Mouse (Mus musculus) stomach, embryonic 14.5 days (tissue): ENCODE measurements around the gene Islr. TPM values are rescaled to one million over a fixed set of nuclear protein-coding genes. Genes with fewer than 3 reads are reported as not detected.

Experiments
- ATAC-seq: fragments of 200-750 bp; cut with Nextera tagmentation; 2 replicates; pipeline ENCODE4 v1.8.0; 2017; ENCODE audit warnings: low read depth, moderate TSS enrichment; ENCODE audit not compliant: insufficient number of reproducible peaks, insufficient read depth, low FRiP score
- H3K27ac ChIP-seq: fragments of 300-500 bp; sonication (generic); 2 replicates; pipeline ENCODE4 v1.5.1; 2014; ENCODE audit warnings: mild to moderate bottlenecking, low read length, moderate library complexity, mixed read lengths
- H3K27me3 ChIP-seq: fragments of 300-500 bp; sonication (generic); 2 replicates; pipeline ENCODE4 v1.6.1; 2014; ENCODE audit warnings: low read length, control low read depth, mixed read lengths; ENCODE audit not compliant: control insufficient read depth, insufficient read depth
- H3K36me3 ChIP-seq: fragments of 300-500 bp; sonication (generic); 2 replicates; pipeline ENCODE4 v1.6.1; 2014; ENCODE audit warnings: mild to moderate bottlenecking, control low read depth, low read length, moderate library complexity, mixed read lengths; ENCODE audit not compliant: control insufficient read depth, insufficient read depth
- H3K4me1 ChIP-seq: fragments of 300-500 bp; sonication (generic); 2 replicates; pipeline ENCODE4 v1.6.1; 2014; ENCODE audit warnings: low read length, control low read depth, mixed read lengths; ENCODE audit not compliant: control insufficient read depth, insufficient read depth
- H3K4me2 ChIP-seq: fragments of 300-500 bp; sonication (generic); replicated peaks from 2 replicates; pipeline ENCODE4 v1.6.1; 2014; ENCODE audit warnings: low read depth, low read length, control low read depth
- H3K4me3 ChIP-seq: fragments of 300-500 bp; sonication (generic); 2 replicates; pipeline ENCODE4 v1.5.1; 2014; ENCODE audit warnings: low read depth, low read length, control low read depth
- H3K9ac ChIP-seq: fragments of 300-500 bp; sonication (generic); replicated peaks from 2 replicates; pipeline ENCODE4 v1.6.1; 2014; ENCODE audit warnings: low read depth, mild to moderate bottlenecking, control low read depth, low read length, moderate library complexity, mixed read lengths
- H3K9me3 ChIP-seq: fragments of 300-500 bp; sonication (generic); 2 replicates; pipeline ENCODE4 v1.6.1; 2016; ENCODE audit warnings: low read depth, low read length, control low read depth; ENCODE audit not compliant: control insufficient read depth
- WGBS: fragments of 180-500 bp; shearing (Covaris S2); extraction: QIAGEN DNeasy Blood & Tissue Kit; methylation state at CpG from one replicate; pipeline ENCODE4 v1.1.7; 2014; 5-methylcytosine and 5-hydroxymethylcytosine counted together
- polyA plus RNA-seq: library from polyadenylated mRNA; unstranded; fragments of >200 nt; fragmentation: Nextera tagmentation; extraction: Ambion mirVana; gene quantifications from 2 replicates; pipeline ENCODE4 v1.2.1, GENCODE M21; 2014

Gene Islr
- polyA plus RNA-seq, 1 experiment from 2014 or later: 87.9 TPM

GRCm38 (mm10) chr9:58247064-58247759 is 43.1 kb upstream of the Islr start:
- Histone ChIP-seq H3K27ac (peak overlapping the region; percentile 24; the same call in 1 of the 2 replicates), H3K4me3 (peak overlapping the region; percentile 16), H3K36me3 (no peaks in the 10 kb centered on the region; the same call in 1 of the 2 replicates), H3K4me1 (peaks cover 25% of the 10 kb centered on the region), H3K9ac (no peak overlapping the region), H3K4me2 (peak overlapping the region; percentile 72), H3K9me3 (no peaks in the 10 kb centered on the region), H3K27me3 (no peaks in the 10 kb centered on the region)
- 15% methylated on average over 25 of the region's 25 CpGs for WGBS
- ATAC-seq: peak; percentile 66; the same call in 1 of the 2 replicates

- H3K4me2 ChIP-seq: no peak overlapping the region
- H3K4me3 ChIP-seq: no peak overlapping the region
- H3K9ac ChIP-seq: no peak overlapping the region
- H3K9me3 ChIP-seq: no peaks in the 10 kb centered on the region
- 72% methylated on average over 4 of the region's 4 CpGs for WGBS
- H3K4me1 ChIP-seq: peaks cover 30% of the 10 kb centered on the region
- no peak for ATAC-seq
- H3K27ac ChIP-seq: no peak overlapping the region
- H3K27me3 ChIP-seq: no peaks in the 10 kb centered on the region
- H3K36me3 ChIP-seq: no peaks in the 10 kb centered on the region; the same call in 1 of the 2 replicates
Measured at GRCm38 (mm10) chr9:58246083-58246591, 42.0 kb upstream of the Islr start.

- no peak overlapping the region for H3K27ac ChIP-seq
- H3K4me1 ChIP-seq: peaks cover 28% of the 10 kb centered on the region
- no peak overlapping the region for H3K4me3 ChIP-seq
- no peaks in the 10 kb centered on the region; the same call in 1 of the 2 replicates for H3K36me3 ChIP-seq
- no peak overlapping the region for H3K9ac ChIP-seq
- no peaks in the 10 kb centered on the region for H3K27me3 ChIP-seq
- ATAC-seq: no peak
- H3K9me3 ChIP-seq: no peaks in the 10 kb centered on the region
- no peak overlapping the region for H3K4me2 ChIP-seq
- WGBS: 86% methylated on average over 6 of the region's 6 CpGs
Measured at GRCm38 (mm10) chr9:58243696-58244095, 39.6 kb upstream of the Islr start.

GRCm38 (mm10) chr9:58242696-58243095 is 38.6 kb upstream of the Islr start:
- H3K9ac ChIP-seq: no peak overlapping the region
- peak overlapping the region; percentile 66; the same call in 1 of the 2 replicates for H3K27ac ChIP-seq
- no peak overlapping the region for H3K4me3 ChIP-seq
- ATAC-seq: no peak
- H3K4me2 ChIP-seq: no peak overlapping the region
- H3K36me3 ChIP-seq: no peaks in the 10 kb centered on the region; the same call in 1 of the 2 replicates
- H3K27me3 ChIP-seq: no peaks in the 10 kb centered on the region
- H3K4me1 ChIP-seq: peaks cover 24% of the 10 kb centered on the region
- no peaks in the 10 kb centered on the region for H3K9me3 ChIP-seq
- 82% methylated on average over 5 of the region's 5 CpGs for WGBS

GRCm38 (mm10) chr9:58241780-58242485 is 37.8 kb upstream of the Islr start:
- H3K9ac ChIP-seq: no peak overlapping the region
- no peaks in the 10 kb centered on the region; the same call in 1 of the 2 replicates for H3K36me3 ChIP-seq
- no peaks in the 10 kb centered on the region for H3K9me3 ChIP-seq
- no peak overlapping the region for H3K4me2 ChIP-seq
- WGBS: 34% methylated on average over 9 of the region's 9 CpGs
- ATAC-seq: peak; percentile 86
- H3K27me3 ChIP-seq: no peaks in the 10 kb centered on the region
- peaks cover 18% of the 10 kb centered on the region for H3K4me1 ChIP-seq
- no peak overlapping the region for H3K4me3 ChIP-seq
- peak overlapping the region; percentile 66; the same call in 1 of the 2 replicates for H3K27ac ChIP-seq

- no peak for ATAC-seq
- Histone ChIP-seq H3K9me3 (no peaks in the 10 kb centered on the region), H3K36me3 (peaks cover 37% of the 10 kb centered on the region), H3K4me3 (no peak overlapping the region), H3K4me1 (no peaks in the 10 kb centered on the region), H3K9ac (no peak overlapping the region), H3K27me3 (no peaks in the 10 kb centered on the region), H3K4me2 (no peak overlapping the region), H3K27ac (no peak overlapping the region)
- 96% methylated on average over 28 of the region's 28 CpGs for WGBS
Measured at GRCm38 (mm10) chr9:58234502-58235015, 30.5 kb upstream of the Islr start.

- no peak for ATAC-seq
- Histone ChIP-seq H3K4me3 (no peak overlapping the region), H3K9ac (no peak overlapping the region), H3K4me1 (no peaks in the 10 kb centered on the region), H3K4me2 (no peak overlapping the region), H3K27ac (peak overlapping the region; percentile 27; the same call in 1 of the 2 replicates), H3K27me3 (no peaks in the 10 kb centered on the region), H3K9me3 (no peaks in the 10 kb centered on the region), H3K36me3 (peaks cover 47% of the 10 kb centered on the region)
- 62% methylated on average over 5 of the region's 5 CpGs for WGBS
Measured at GRCm38 (mm10) chr9:58232374-58232773, 28.3 kb upstream of the Islr start.

- 71% methylated on average over 6 of the region's 6 CpGs for WGBS
- ATAC-seq: no peak
- Histone ChIP-seq H3K9me3 (no peaks in the 10 kb centered on the region), H3K4me2 (no peak overlapping the region), H3K4me1 (no peaks in the 10 kb centered on the region), H3K27me3 (no peaks in the 10 kb centered on the region), H3K27ac (peak overlapping the region; percentile 27; the same call in 1 of the 2 replicates), H3K36me3 (peaks cover 47% of the 10 kb centered on the region), H3K9ac (no peak overlapping the region), H3K4me3 (no peak overlapping the region)
Measured at GRCm38 (mm10) chr9:58231746-58232145, 27.6 kb upstream of the Islr start.
